Mouse (Mus musculus): ENCODE measurements at regions not wholly inside any gene's neighbourhood (a gene's known extent, or its start where the extent isn't known, plus 50 kb on each side); places are given as distances from the start of the nearest gene placed in this dataset.
A peak's percentile ranks its signal among the peaks of the same experiment; 100 is the strongest.

- no peak for DNase-seq
Measured at GRCm38 (mm10) chr2:105454353-105454752, 55.2 kb upstream of the Rcn1 start.

- no peak for DNase-seq
Measured at GRCm38 (mm10) chr2:105454836-105455235, 55.7 kb upstream of the Rcn1 start.

- no peak for DNase-seq
Measured at GRCm38 (mm10) chr2:105458643-105459042, 59.5 kb upstream of the Rcn1 start.

- DNase-seq: no peak
Measured at GRCm38 (mm10) chr2:105459512-105459911, 60.4 kb upstream of the Rcn1 start.

- no peak for DNase-seq
Measured at GRCm38 (mm10) chr2:105465630-105466029, 66.5 kb upstream of the Rcn1 start.

- peak in 1 of 2 experiments; percentile 1 for DNase-seq
Measured at GRCm38 (mm10) chr2:105468930-105469329, 69.8 kb upstream of the Rcn1 start.

- DNase-seq: no peak
Measured at GRCm38 (mm10) chr2:105476028-105476677, 77.0 kb upstream of the Rcn1 start.

GRCm38 (mm10) chr2:105481990-105482592 is 83.0 kb upstream of the Rcn1 start:
- DNase-seq: no peak

- DNase-seq: no peak
Measured at GRCm38 (mm10) chr2:105484496-105484895, 85.4 kb upstream of the Rcn1 start.

- no peak for DNase-seq
Measured at GRCm38 (mm10) chr2:105485286-105485685, 86.2 kb upstream of the Rcn1 start.

GRCm38 (mm10) chr2:105495796-105496195 is 96.7 kb upstream of the Rcn1 start:
- DNase-seq: no peak

GRCm38 (mm10) chr2:105504197-105504596 is 105.1 kb upstream of the Rcn1 start:
- no peak for DNase-seq

GRCm38 (mm10) chr2:105505554-105505953 is 106.4 kb upstream of the Rcn1 start:
- DNase-seq: no peak

GRCm38 (mm10) chr2:105507160-105507559 is 108.0 kb upstream of the Rcn1 start:
- DNase-seq: no peak

GRCm38 (mm10) chr2:105510816-105511215 is 111.7 kb upstream of the Rcn1 start:
- no peak for DNase-seq

- DNase-seq: no peak
Measured at GRCm38 (mm10) chr2:105511690-105512089, 112.6 kb upstream of the Rcn1 start.

- no peak for DNase-seq
Measured at GRCm38 (mm10) chr2:105514226-105514625, 115.1 kb upstream of the Rcn1 start.

GRCm38 (mm10) chr2:105514881-105515280 is 115.8 kb upstream of the Rcn1 start:
- DNase-seq: no peak

GRCm38 (mm10) chr2:105515326-105515725 is 116.2 kb upstream of the Rcn1 start:
- DNase-seq: no peak

GRCm38 (mm10) chr2:105516267-105517133 is 117.4 kb upstream of the Rcn1 start:
- DNase-seq: no peak

- DNase-seq: no peak
Measured at GRCm38 (mm10) chr2:105521841-105522240, 122.7 kb upstream of the Rcn1 start.

- DNase-seq: peak; percentile 7 to 14
Measured at GRCm38 (mm10) chr2:105523297-105523802, 124.2 kb upstream of the Rcn1 start.

- DNase-seq: no peak
Measured at GRCm38 (mm10) chr2:105525111-105525610, 126.0 kb upstream of the Rcn1 start.
